Mouse (Mus musculus): Measurements from ENCODE around the gene Ckb. TPM values are rescaled to one million over a fixed set of nuclear protein-coding genes. Genes with fewer than 3 reads are reported as not detected.

Ckb gene
- total RNA-seq, 4 experiments from 2014 or later, result 1,127 to 1,400 (median 1,206) TPM

- peak; percentile 81 to 91 for DNase-seq (ENCODE audit: low spot score in 2 of 2)
Observed at GRCm38 (mm10) chr12:111693341-111694270, 21.5 kb upstream of the Ckb start.

DNA sequence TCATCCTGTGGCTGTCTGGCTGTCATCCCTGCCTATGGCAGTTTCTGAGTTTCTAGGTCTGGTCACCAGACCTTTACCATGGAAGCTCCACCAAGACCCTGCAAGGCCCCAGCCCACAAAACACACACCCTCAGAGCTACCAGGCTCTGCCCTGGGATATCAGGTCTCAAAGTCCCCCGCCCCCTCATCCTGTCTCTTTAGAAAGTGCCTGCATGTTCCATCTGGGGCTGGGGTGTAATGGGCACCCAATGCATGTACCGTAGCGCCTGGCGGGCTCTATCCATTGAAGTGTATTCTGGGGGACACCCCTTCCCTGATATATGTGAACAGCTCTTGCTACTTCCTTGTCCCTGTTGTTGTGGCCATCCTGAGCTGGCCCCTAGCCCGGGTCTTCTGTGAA, 20.8 kb upstream of the Ckb start:
- no peak for DNase-seq (ENCODE audit: low spot score in 2 of 2)

DNA sequence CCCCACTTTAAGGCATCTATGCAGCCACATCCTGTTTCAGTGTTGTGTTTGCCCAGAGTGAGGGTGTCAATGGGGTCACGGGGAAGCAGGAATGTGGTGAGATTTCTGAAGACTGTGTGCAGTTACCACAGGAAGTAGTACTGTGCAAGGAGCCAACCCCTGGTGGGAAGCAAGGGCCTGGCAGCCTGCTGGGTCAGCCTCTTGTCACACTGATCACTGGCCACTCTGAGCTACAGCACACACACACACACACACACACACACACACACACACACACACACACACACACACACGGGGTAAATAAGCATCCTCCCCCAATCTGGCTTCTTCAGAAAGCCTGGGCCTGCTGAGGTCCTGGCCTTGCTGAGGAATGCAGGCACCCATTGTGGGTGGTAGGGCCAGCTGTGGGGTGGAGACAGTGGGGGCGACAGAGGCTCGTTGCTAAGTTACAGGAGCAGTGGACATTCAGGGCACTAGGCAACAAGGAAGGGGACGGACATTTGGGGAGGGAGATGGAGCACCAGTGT, 19.3 kb upstream of the Ckb start:
- DNase-seq (ENCODE audit: low spot score in 2 of 2), result peak in 1 of 2 experiments; percentile 52

- no peak for DNase-seq (ENCODE audit: low spot score in 2 of 2)
Observed at GRCm38 (mm10) chr12:111689426-111689825, 17.3 kb upstream of the Ckb start.

DNA sequence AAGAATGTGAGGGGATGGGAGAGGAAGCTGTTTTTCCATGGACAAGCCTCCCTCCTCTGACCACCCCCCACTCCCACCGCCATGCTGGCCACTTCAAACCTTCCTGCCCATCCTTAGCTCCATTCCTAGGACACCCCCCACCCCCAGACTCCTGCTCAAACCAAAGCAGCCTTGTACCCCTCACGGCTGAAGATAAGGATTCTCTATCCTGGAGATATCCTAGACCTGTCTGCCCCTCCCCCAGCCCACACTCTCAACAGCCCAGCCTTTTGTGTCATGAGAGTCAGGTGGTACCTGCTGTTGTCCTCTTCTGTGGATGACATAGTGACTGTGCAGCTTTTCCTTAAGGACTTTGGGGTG, 15.9 kb upstream of the Ckb start:
- no peak for DNase-seq (ENCODE audit: low spot score in 2 of 2)

- DNase-seq (ENCODE audit: low spot score in 2 of 2), result peak; percentile 63 to 65
Observed at GRCm38 (mm10) chr12:111687350-111688068, 15.4 kb upstream of the Ckb start.

- DNase-seq (ENCODE audit: low spot score in 2 of 2), result no peak
Observed at GRCm38 (mm10) chr12:111686390-111686789, 14.3 kb upstream of the Ckb start.

GRCm38 (mm10) chr12:111682806-111683205, 10.7 kb upstream of the Ckb start:
- no peak for DNase-seq (ENCODE audit: low spot score in 2 of 2)

DNA sequence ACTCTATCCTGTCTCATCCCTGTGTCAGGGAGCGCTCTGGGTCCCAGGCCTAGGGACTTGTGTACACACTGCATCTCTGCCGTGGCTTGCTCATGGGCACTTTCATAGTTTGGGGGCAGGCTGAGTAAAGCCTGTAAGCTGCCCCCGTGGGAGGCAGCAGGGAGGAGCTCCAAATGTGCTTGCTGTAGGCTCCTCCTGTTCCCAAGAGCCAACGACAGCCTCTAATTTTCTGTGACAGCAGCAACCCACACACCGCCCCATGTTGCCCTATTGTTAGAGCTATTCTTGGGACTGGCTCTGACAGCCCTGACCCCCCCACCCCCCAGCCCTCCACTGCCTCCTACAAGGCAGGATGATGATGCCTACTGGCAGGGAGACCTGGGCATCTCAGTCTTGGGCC, 9.9 kb upstream of the Ckb start:
- DNase-seq (ENCODE audit: low spot score in 2 of 2), result no peak

- no peak for DNase-seq (ENCODE audit: low spot score in 2 of 2)
Observed at GRCm38 (mm10) chr12:111681305-111681704, 9.2 kb upstream of the Ckb start.

- DNase-seq (ENCODE audit: low spot score in 2 of 2), result no peak
Observed at GRCm38 (mm10) chr12:111680661-111681060, 8.5 kb upstream of the Ckb start.

GRCm38 (mm10) chr12:111678997-111679396, 6.9 kb upstream of the Ckb start:
- DNase-seq (ENCODE audit: low spot score in 2 of 2), result no peak

- DNase-seq (ENCODE audit: low spot score in 2 of 2), result no peak
Observed at GRCm38 (mm10) chr12:111678670-111678933, 6.5 kb upstream of the Ckb start.

DNA sequence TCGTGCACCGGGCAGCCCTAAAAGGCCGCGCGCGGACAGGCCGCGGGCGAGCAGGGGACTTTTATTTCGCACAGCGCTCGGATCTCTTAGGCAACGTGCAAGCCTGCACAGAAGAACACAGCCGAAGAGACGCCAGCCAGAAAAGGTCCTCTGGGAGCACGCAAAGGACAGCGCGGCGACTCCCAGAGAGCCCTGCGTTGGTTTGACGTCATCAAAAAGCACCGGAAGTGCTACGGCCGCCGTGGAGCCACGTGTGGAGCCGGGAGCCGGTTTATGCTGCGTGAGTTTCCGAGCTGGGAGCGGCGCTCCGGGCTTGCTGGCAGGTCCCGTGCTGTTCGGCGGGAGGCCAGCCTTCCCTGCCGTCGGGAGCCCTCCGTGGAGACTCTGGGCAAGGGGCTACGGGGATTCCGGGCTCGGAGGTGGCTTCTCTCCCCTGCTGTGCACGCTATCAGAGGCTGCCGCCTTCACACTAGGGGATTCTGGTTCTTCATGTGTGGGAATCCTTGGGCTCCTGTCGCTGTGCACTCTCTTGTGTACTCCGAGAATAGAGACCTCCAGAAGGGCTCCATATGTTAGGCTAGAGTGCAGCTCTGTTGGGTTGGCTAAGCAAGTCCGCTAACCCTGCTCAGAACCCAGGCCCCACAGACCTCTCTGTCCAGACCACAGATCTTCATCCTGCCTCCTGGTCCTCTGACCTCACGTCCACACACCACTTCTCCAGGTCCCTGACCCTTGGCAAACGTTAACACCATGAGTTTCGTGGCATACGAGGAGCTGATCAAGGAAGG, 5.9 kb upstream of the Ckb start, which contains the start of gene Trmt61a:
Trmt61a (plus strand) TSS at position 224 of the 788 bp plus-strand sequence.
- peak; percentile 85 to 89 for DNase-seq (ENCODE audit: low spot score in 2 of 2)

GRCm38 (mm10) chr12:111677421-111677820, 5.3 kb upstream of the Ckb start:
- DNase-seq (ENCODE audit: low spot score in 2 of 2), result no peak

- no peak for DNase-seq (ENCODE audit: low spot score in 2 of 2)
Observed at GRCm38 (mm10) chr12:111675797-111676580, 3.9 kb upstream of the Ckb start.

DNA sequence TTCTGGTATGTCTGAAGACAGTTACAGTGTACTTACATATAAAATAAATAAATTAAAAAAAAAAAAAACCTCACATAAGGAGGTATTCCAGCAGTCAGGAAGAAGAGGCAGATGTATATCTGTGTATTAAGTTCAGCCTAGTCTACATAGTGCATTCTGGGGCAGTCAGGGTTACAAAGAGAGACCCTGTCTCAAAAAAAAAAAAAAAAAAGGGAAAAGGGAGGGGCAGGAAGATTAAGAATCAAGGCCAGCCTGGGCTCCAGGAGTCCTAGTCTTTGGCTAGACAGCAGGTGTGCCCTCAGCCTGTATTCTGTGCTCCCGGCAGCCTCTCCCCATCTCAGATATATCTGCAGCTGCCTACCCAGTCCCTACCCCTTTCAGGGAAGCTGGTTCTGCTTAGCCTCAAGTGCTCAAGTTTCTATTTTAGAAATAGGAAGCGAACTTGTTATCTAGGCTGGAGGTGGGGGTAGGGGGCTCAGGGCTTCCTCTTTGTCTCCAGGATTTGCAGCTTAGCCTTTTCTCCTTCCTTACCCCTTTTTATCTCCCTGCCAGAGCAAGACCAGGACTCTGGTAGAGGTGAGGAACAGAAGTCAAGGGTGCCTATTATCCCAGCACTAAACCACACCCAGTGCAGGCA, 2.8 kb upstream of the Ckb start:
- no peak for DNase-seq (ENCODE audit: low spot score in 2 of 2)

GRCm38 (mm10) chr12:111672581-111672980, 443 bp upstream of the Ckb start:
- DNase-seq (ENCODE audit: low spot score in 2 of 2), result no peak

- peak; percentile 76 to 79 for DNase-seq (ENCODE audit: low spot score in 2 of 2)
Observed at GRCm38 (mm10) chr12:111671431-111671902, 671 bp downstream of the Ckb start.

GRCm38 (mm10) chr12:111670976-111671375, 1.2 kb downstream of the Ckb start:
- DNase-seq (ENCODE audit: low spot score in 2 of 2), result no peak
